Mouse (Mus musculus) megakaryocyte progenitor cell, adult 5-6 weeks (primary cell): ENCODE measurements at regions not wholly inside any gene's neighbourhood (a gene's known extent, or its start where the extent isn't known, plus 50 kb on each side); places are given as distances from the start of the nearest gene placed in this dataset.
A peak's percentile ranks its signal among the peaks of the same experiment; 100 is the strongest.

Source experiments
- ATAC-seq: replicated peaks from 2 replicates; pipeline ENCODE4 v1.8.0; 2016; ENCODE audit warnings: mild to moderate bottlenecking, moderate TSS enrichment, inconsistent platforms; ENCODE audit not compliant: poor library complexity

GRCm38 (mm10) chr10:120666985-120667677 is 190.9 kb upstream of the Hmga2 start:
- ATAC-seq: no peak

DNA sequence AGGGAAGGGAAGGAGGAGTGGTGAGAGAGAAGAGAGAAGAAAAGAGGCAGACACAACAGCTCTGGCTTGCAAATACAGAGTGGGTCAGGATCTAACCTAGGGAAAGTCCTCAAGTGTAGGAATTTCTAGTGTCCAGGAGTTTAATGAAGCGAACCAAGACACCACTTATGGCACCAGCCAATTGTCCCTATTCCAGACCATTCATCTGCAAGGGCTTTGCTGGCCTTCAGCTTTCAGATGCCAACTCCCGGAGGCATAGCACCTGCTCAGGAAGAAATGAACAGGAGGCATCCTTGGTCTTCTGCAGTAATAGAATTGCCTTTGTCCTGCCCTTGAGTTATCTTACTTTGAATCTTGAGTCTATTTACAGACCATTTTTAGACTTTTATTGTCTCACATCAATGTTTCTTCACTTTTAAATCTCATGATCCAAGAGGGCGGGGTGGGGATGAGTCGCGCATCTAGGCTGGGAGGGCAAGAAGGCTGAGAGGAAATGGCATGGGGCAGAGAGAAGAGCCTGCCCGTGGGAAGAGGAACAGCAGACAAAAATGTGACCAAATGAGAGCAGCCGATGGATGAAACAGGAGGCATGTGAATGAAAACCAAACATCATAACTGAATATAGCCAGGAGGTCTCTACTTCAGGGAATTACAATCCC is 190.1 kb upstream of the Hmga2 start:
- no peak for ATAC-seq

- peak; percentile 74 for ATAC-seq
Measured at GRCm38 (mm10) chr10:120665670-120666069, 189.4 kb upstream of the Hmga2 start.

DNA sequence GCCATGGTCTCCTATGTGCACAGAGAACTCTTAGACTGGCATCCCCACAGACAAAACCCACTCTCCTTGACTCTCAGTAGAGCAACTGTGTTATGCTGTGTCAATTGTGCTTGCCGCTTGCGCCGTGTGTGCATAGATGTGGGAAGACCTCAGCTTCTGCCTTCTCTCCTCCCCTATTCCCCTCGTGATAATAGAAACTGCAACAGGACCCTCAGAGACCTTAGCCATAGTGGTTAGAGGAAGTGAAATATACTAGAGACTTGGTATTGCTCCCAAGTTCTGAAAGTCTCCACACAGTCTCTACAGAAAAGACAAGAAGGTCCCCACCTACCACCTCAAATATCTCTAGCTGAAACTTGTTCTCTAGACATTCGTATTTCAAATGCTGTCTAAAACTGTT is 188.2 kb upstream of the Hmga2 start:
- peak; percentile 70 for ATAC-seq

- ATAC-seq: no peak
Measured at GRCm38 (mm10) chr10:120663396-120663795, 187.1 kb upstream of the Hmga2 start.

DNA sequence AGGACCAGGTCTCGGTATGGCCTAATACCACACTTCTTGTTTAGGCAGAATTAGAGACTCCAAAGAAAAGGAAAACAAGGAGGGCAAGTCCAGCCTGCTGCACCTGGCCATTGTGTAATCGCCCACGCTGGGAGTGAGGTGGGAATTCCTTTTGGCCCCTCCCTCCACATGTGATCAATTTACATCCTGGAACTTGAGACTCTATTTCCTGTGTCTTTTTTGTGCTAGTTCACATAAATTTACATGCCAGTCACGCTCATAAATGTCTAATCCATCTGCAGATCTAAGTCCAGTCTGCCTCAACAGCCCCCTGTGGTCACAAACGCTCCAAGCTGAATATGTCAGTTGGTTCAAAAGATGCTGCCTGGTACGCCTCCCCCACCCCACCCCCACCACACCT is 184.2 kb upstream of the Hmga2 start:
- ATAC-seq: no peak

- no peak for ATAC-seq
Measured at GRCm38 (mm10) chr10:120655238-120655931, 179.1 kb upstream of the Hmga2 start.

DNA sequence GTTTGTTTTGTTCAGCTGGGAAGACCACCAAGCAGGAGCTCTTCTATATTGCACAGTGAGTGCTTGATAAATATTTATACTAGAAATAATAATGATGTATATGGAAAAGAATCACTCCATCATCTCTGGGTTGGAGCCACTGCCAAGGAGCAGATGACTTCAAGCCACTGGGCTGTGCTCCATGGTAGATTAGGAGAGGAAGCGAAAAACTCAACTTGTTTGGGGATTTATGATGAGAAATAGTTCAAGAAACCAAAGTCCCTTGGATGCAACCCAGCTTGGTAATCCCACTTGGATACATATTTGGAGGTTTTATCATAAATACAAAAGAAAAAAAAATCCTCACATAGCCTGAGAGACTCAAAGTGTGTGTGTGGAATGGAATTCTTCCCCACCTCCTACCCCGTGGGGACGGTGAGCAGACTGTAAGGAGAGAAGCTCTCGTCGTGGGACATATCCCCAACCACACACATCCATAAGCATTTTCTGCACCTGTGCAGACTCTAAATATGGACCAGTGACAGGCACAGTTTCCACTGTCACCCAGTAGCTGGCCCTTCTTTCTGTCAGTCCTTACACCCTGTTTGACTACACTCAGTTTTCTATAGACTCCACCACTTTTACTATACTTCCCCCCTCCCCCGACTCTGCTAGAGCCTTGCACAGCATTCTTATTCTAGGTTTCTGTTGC is 176.4 kb upstream of the Hmga2 start:
- ATAC-seq: no peak

GRCm38 (mm10) chr10:120651845-120652244 is 175.6 kb upstream of the Hmga2 start:
- ATAC-seq: no peak

DNA sequence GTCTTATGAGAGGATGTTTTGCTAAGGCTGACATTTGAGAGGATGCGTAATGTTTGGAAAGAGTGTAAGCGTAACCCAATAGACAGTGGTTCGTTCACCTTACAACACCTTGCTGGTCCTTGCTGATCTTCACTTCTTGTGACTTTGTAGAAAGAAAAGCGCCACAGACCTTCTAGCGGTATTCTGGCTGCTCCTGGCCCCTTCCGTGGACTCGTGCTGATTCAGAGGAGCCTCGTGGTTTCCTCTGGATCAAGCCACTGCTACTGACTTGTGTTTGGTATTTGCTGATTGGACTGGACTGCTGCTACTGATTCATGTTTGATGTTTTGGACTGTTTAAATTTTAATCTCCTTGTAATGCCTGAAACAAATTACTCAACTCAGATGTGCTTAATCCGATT is 174.1 kb upstream of the Hmga2 start:
- no peak for ATAC-seq

DNA sequence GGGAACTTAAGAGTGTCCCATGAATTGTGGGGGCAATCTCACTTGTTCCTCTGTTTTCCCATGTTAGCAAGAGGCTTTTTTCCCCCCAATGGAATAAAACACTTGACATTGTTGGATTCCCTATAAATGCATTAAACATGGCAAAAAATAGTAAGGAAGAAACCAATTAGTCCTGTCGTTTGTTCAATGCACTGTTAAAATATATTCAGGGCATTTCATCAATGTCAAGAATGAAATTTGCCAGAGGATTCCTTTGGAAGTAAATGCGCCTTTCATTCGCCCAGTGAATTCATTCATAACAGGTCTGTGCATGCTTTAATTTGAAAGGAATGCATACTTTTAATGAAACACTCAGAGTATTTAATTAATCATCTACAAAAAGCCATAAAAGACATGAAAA is 172.5 kb upstream of the Hmga2 start:
- ATAC-seq: no peak

DNA sequence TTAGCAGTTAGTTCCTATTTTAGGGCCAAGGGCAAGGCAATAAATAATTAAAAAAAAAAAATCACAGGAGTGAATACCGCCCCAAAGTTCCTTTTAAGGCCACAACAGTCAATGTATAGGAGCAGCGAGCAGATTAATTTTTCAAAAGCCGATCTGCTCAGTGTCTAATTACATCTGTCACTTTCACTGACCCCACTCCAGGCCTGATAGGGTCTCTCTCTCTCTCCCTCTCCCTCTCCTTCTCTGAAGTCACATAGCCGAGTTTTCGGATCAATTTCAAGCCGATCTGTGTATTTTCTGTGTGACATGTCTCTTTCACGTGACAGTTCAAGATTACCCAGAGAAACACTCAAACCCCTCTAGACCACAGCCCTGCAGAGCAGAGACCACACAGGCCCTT is 171.8 kb upstream of the Hmga2 start:
- no peak for ATAC-seq

- ATAC-seq: no peak
Measured at GRCm38 (mm10) chr10:120647323-120647722, 171.1 kb upstream of the Hmga2 start.

DNA sequence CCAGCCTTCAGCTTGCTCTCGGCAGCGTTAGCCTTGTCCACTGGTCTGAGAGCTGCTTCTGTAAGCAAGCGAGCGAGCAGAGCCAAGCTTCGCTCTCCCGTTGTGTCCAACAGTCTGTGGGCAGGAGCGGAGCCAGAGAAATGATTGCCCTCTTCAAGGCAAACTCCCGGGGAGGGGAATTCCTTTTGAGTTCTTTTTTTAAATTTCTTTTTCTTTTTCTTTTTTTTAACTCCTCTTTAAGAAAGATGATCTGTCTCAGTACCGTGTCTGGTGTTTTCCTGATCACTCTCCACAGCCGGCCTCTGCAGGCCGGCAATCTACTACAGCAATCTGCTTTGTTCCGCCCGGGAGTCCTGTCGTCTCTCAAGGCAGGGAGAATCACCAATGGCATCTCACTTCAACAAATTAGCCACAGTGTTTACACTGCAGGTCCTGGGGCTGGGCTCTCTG is 170.6 kb upstream of the Hmga2 start:
- ATAC-seq: no peak

DNA sequence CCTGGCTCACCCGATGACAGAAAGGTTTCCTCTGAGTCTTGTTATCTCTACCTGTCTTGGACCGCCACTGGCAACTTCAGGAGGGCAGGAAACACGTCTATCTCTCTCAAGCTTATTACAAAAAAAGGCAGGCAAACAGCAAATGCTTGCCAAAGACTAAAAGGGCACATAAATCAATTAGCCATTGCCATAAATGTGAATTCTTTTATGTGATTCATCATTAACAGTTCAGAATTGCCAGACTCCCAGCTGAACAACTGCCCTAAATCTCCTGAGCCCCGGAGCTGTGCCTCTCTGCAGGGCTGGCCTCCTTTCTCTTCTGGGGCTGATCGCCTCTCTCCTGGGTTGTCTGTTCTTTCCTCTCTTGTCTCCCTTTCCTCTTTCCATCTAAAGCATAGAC is 164.6 kb upstream of the Hmga2 start:
- ATAC-seq: peak; percentile 42

GRCm38 (mm10) chr10:120638316-120638715 is 162.0 kb upstream of the Hmga2 start:
- ATAC-seq: no peak

DNA sequence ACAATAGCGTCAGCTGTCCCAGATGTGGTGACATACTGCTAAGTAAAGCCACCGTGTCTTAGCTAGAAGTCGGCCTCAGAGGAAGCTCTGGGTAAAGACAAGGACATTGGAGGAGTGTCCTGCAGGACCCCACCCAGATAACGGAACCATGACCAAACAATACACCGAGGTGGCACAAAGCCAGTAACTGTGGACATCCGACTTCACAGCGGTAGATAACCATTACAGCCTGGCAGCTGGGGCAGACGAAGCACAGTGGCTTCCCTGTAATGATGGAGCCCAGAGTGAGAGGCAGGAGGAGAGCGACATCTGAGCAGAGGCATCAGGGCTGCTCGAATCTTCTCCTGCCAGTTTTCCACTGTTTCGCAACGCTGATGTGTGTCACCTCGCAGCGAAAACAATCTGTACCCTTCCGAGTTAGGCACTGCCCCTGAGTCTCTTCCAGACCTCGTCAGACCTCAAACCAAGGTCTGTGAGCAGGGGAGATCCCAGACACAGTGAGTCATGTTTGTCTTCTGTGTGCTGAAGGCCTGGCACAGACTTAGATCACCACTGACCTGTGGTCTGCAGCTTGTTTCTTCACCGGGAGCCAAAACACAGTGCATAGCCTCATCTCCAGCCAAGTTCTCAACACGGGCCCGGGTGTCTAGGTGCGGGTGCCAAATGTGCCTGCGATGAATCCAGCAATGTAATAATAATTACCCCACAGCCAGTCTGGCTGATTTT is 159.7 kb upstream of the Hmga2 start:
- ATAC-seq: peak; percentile 72

DNA sequence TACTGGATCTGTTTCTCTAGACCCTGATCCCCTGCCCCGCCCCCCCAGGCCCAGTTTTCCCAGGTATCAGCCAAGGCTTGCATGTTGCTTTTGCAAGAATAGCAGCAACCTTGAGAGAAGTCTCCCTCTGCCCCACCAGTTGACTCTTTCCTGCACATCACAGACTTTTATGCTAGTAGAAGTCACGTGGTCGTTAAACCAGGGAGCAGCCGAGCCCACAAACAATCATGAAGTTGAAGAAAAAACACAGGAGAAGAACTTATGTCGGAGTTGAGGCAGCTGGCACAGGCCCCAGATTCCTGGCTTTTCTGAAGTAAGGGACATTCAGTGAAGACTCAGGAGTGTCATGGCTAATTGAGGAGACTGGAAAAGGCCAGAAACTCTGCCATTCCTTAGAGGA is 158.9 kb upstream of the Hmga2 start:
- no peak for ATAC-seq

DNA sequence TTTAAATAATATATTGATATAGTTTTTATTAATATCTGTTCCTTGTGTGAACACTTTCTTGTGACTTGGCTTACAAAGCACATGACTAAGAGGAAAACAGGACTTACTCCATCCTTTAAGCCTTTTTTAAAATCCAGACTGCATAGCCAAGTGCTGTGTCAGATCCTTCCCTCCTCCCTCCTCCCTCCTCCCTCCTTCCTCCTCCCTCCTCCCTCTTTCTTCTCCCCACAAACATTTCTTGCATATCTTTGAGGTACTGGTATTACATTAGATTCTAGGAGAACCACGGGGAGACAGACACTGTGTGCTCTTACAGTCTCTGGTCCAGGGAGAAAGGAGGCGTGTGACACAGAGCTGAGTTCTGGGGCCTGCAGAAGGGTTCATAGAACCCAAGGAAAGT is 155.8 kb upstream of the Hmga2 start:
- no peak for ATAC-seq

- peak; percentile 42; the same call in 1 of the 2 replicates for ATAC-seq
Measured at GRCm38 (mm10) chr10:120628066-120628465, 151.8 kb upstream of the Hmga2 start.

DNA sequence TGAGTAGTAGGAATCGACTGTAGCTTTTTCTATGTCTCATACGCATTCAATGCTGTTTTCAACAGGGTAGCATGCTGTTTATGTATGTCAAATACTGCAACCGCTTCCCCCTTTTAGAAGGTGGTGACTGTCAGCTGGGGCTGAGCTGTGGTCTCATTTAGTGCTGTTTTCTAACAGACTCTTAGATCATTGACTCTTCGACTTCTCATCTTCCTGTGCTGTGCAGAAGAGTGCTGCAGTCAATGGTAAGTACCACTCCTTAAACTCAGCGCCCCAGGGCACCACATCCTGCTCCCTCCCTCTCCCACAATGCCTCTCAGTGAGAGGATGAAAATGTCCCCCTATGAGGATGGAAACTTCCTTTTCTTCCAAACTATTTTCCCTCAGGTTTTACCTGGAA is 149.2 kb upstream of the Hmga2 start:
- peak; percentile 37 for ATAC-seq
